Mouse (Mus musculus): ENCODE measurements around the gene Pax8.

The Pax8 gene

DNA sequence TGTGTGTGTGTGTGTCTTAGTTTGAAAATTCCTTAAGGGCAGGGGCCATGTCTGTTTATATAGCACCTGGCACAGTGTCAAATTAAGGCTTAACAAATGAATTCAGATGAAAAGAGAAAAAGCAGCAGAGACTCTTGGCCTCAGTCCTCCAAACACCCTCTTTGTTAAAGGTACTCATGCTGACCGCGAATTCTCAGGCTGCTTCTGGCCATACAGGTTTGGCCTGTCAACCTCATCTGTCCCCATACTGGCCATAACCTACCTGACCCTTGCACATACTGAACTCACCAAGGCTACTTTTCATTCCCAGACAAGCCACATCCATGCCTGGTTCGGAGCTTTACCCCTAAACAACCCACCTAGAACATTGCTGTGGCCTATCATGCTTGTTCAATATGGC is 62.2 kb downstream of the Pax8 start:
- DNase-seq, result no peak

DNA sequence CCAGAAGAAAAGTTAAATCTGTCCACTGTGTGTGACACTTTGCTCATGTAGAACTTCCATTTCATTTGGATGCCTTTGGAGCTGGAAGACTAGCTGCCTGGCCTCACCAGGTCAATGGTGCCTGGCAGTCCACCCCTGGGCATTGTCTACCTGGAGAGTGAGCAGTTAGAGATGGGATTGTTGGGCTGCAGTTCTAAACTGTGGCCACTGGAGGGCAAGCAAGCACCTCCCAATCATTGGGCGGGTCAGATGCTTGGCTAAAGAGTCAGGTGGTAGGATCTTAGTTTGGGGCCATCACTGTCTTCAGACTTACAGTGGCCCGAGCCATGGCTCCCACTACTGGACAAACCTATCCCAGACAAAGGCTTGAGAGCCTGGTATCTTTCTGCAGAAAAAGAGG is 66.2 kb downstream of the Pax8 start:
- DNase-seq, result peak; percentile 60

DNA sequence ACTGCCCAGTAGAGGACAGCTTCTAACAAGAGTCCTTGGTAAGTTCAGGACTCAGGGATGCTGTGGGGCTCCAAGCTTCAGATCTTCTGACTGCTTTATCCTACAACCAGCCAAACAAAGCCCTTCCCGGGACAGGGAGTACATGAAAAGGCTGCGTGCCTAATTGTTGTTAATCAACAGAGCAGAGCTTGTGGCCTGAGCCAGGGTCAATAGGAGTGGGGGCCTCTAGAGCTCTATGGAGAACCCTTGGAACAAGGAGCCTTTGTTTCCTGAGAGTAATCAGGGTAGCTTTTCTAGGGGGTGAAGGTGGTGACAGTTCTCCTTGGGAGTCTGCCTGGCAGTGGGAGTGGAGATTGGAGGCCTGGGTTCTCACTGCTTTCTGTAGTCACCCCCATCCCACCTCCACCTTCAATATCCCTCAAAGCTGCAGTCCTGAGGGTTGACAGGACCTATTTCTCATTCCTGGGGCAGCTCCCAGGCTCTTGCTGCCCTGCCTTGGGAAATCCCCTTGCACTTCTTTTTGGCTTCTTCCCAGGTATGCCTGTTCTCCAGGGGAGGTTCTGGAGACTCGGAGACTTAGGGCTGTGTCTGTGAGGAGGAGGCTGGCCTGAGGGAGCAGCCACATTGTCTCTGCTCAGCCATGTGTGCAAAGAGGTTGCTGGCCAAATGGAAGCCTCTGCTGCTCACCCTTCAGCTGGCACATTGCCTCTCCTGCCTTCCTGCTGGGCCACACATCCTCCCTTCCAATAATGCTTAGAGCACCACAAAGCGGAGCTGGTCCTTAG is 67.5 kb downstream of the Pax8 start:
- peak; percentile 67 for DNase-seq

DNA sequence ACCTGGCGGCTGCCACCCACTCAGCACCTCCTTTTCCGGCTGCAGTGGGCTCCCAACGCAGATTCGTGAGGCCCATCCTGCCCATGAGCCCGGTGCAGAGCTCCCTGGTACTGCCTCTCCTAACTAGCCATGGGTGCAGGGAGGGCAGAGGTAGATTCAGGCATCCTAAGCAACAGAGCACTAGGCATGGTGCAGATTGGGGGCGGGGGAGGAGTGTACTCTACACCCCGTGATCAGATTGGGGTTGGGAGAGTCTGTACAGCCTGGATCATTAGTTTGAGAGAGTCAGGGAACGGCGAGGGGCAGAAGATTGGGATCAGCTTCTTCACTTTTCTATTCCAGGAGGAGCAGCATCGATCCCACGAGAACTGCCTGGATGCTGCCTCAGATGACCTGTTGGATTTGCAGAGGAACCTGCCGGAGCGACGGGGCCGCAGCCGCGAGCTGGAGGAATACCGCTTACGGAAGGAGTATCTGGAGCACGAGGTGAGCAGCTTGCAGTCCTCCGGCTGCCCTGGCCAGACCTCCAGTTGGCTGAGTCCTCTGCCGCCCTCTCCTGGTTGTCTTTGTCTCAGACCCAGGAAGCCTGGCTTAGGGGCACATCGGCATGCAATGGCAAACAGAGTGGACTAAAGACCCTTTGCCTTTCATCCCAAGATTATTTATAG is 69.9 kb downstream of the Pax8 start:
- peak; percentile 52 for DNase-seq

DNA sequence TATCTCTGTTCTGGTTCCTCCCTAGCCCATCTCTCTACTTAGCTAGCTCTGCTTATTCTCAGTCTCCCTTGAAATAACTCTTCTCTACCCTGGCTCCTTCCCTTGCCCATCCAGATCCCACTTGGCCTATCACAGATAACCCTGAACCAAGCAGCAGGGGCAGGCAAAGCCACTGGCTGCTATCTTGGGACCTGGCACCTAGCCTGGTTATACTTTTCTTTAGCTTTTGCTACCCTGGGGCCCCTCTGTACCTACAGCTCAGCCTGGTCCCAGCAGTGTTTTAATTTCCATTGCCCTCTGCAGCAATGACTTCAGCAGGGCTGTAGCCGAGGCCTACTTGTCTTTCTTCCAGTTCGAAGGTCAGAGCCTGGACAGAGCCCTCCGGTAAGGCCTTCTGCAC is 74.7 kb downstream of the Pax8 start:
- no peak for DNase-seq

DNA sequence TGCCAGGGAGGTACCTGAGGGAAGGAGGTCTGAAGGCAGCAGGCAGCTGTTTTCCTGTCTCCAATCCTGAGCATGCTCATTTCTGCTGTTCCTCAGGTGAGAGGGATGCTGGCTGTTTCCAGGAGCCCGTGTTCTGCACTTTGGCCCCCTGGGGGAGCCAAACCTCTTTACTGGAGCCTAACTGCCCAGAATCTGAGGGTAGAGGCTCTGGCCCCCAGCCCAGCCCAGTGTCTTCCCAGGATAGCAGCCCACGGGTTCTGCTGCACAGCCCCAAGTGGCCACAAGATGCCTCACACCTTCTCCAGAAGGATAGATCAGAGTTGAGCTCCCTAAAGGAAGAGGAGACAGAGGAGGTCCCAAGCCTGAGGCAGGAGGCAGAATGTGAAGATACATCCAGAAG is 78.3 kb downstream of the Pax8 start:
- no peak for DNase-seq

DNA sequence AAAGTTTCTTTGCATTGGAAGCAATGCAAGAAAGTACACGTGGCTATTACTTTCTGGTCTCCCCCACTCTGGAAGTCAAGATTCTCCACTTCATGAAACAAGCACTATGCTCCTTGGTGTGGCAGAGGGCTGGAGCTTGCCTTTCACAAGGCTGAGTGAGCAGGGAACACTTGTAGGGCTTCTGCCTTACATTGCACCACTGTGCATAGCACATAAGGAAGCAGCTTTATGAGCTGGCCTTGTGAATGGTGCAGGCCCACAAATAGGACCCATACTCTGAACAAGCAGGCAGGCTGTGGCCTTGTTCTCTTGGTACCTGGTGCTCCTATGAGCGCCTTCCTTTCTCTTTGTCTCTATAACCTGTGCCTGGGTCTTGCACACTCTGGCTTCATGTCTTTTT is 82.1 kb downstream of the Pax8 start:
- DNase-seq, result no peak

DNA sequence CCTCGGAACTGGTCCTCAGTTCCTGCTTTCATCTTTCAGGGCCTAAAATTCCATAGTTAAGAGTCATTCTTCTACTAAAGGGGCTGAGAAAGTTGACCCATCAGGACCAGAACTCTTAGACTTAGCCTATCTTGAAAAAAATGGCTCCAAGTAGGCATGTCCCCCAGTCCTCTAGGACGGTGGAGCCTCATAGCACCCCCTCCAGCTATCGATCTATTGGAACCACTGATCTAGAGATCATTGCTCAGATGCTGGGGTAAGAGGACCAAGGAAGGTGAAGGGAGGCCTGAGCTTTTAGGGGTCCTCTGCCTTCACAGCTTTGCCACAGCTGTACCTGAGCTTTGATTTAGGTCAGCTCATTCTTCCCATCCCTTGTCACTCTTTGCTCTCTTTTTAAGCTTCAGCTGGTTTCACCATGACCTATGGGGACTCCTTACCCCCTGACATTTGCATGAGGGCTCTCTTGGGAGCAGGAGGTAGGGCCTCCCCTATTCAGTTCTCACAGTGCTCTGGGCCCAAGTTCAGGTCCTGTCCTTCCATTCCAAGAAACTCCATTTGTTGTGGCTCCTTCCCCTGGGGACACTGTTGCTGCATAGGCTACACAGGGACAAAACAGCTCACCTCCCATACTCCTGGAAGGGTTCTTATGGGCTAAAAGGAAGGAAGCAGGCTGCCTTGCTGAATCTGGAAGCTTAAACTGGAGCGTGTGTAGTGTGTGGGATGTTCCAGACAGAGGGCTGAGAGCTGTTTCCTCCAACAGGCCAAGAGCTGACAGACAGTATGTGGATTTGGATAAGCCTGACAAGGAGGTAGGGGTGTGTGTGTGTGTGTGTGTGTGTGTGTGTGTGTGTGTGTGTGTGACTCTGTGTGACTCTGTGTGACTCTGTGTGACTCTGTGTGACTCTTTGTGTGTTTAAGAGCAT is 87.8 kb downstream of the Pax8 start:
- no peak for DNase-seq

DNA sequence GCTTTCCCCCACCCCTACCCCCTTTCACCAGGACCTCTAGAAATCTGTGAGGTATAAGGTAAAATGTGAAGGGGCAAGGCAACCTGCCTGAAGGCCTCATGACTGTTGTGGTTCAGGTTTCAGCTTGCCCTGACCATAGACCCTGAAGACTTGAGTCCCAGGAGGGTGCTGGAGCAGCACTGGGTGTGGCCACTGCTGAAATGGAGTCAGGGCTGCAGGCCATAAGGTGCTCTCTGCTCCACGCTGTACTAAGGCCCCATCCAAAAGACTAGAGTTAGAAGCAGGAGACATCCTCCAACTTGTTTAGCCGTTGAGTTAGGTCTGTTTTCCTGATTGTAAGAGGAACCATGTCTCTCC is 88.5 kb downstream of the Pax8 start:
- DNase-seq, result no peak

DNA sequence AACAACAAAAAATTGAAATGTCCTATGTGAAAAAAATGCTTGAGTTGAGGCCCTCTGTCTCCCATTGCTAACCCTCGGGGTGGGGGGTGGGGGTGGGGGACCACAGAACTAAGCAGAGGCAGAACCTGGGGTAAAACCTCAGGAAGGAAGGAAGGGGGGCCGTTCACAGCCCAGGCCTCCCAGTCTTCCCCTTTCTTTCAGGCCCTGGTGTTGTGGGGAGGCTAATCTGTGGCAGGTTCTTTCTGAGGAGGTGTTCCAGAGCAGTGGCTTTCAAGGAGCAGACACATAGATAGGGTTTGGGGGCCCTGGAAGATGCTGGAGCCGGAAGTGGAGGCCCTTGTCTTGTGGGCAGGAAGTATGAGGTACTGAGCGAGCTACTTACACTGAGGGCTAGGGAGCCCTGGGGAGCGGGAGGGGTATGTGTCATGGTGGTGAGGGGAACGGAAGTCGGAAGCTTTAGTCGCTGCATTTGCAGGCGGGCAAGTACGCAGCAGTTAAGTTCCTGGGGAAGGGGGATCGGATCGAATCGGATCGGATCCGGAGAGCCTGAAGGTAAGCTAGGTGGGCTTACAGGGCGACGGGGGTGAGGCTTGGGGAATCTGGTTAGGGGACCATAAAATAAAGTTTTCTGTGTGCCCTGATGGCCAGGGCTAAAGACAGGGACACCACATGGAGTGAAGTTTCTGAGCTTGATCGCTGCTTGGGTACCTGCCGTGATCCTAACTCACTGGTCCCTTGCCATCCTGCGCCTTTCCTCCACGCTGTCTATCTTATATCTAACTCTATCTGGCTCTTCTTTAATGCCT is 89.0 kb downstream of the Pax8 start:
- DNase-seq, result no peak

DNA sequence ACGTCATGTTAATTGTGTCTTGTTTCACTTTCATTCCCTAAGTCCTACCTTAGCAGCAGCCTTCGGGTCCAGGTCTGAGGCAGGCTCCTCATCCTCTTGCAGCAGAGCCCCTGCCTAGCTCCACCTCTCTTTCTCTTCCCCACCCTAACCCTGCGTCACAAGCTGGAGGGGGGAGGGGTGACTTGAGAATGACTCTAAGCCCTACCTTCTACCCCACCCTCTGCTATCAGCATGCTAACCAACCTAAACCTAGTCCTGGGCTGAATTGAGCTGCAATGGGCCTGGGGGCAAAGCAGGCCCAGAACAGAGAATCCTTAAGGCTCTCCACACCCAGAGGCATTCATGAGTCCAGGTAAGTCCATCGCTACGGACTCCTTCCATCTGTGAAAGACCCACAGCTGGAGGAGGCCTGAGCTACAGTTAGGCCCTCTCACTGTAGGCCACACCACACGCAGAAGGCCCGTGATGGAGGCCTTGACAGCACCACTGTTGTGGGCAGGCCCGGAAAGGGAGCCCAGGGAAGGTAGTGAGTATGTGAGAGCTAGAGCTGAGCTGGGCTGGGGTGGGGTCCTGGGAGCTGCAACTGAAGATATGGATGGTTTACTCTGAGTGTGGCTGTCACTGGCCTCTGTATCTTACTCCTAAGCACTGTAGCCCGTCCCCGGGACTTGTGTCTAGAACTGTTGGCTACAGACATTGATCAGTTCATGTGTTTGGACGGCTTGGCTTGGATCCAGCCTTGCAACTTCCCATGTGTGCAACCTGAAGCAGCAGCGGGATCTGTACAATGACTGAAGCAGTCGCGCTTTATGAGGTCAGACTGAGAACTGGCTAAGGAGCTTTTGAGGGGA is 90.1 kb downstream of the Pax8 start:
- no peak for DNase-seq

DNA sequence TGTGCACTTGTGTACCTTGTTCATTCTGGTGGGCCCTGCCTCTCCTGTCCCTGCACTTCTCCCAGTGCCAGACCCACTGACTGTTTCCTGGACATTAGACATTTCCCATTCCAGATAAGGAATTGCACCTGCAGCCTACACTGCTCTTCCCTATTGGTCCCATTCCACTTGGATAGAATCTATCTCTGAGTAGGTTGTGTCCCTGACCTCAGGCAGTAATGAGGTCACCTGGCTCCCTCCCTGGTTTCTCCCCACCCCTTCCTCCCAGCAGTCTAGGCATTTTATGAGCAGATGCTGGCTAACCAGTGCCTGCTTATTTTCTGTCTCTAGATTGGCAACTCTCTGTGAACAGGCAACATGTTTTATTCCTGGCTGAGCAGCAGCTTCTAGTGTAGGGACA is 91.0 kb downstream of the Pax8 start:
- DNase-seq, result no peak

DNA sequence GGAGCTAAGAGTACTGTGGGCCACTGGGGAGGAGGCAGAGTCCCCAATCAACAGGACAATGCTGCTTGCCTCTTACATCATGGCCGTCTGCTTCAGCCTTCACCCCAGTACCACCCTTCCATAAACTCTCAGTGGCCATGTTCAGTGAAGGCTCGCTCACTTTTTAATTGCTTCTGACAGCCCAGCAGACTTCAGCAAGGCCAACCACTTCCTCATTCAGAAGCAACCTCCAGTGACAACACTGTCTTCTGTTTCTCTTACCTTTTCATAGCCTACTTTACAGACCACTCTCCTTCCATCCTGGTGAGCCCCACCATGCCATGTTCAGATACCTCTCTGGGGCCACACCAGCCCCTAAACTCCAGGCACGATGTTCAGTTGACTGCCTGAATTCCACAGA is 91.8 kb downstream of the Pax8 start:
- DNase-seq, result no peak

DNA sequence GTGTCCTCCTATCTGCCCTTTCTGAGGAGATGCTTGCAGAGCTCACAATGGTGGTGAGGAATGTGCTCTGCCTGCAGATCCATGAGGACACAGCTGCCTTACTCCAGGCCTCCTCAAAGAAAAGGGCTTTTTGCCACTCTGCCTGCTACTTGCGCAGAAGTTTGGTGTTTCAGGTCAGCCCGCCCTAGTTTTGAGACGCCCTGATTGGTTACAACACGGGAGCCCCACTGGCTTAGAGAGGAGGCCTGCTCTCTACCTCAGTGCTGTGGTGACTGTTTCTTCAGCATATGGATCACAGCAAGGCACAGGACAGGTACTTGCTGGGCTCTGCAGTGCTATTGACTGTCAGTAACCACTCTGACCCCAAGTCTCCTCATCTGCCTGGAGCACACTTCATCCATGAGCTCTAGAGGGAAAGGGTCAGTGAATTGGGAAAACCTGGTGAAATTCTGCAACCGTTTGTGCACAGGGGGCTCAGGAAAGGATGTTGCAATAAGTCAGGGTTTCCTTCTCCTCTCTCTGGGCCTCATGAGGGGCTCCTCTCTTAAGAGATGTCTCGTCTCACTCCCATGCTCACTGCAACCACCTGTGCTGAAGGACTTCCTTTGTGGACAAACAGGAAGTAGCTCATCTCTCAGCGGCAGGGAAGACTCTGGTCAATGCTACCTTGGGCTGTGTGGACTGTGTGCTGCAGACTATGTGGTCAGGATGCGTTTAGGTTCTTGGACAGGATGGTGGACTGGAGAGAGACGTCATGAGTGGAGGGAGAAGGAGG is 92.8 kb downstream of the Pax8 start:
- DNase-seq, result no peak

DNA sequence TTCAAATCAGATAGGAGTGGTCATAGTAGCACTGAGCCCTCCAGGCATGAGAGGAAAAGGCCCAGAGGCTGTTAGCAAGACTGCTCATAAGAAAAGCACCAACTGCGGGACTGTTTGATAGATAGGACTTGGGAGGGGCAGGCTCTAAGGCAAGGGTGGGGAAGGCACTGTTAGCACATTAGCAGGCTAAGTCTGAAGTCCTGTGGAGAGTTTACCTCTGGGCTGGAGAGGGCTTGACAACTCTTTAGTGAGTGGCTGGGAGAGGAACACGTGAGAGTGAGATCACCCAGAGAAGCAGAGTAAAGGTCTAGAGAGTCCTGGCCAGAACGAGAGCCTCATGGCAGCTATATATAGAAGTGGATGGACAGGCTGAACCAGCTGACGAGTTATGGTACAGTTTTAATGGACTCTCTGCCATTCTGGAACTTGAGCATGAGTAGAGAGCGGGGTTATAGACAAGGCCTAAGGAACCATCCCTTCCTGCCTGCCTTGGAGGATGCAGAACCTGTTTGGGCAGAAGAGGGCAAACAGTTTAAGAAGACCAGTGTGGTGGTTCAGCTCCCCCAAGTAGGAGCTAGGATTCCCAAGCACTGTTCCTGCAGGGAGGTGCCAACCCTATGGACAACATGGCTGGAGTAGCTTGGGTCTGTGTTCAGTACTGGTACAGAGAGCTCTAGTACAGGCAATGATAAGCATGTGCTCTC is 96.5 kb downstream of the Pax8 start:
- no peak for DNase-seq
